Comparison of ENCODE assay signal across 18 mouse cellular contexts in the genomic region with DNA sequence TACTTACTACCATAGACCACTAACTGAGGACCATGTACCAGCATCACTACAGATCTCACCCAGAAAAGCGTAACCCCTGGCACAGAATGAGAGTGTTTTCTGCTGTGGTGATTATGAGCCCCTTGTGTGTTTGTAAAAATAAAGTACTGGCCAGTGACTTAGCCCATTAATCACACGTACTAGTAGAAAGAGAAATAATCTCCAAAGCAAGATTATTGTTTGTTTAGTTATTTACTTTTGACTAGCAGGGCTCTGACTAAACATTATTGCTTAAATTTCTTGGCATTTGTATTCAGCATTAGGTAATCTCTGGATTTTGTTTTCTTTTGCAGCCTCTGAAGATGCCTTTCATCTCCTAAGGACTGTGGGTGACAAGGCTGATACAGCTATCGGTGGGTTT. TPM values are rescaled to one million over a fixed set of nuclear protein-coding genes. Genes with fewer than 3 reads are reported as not detected.
DNase-seq lines count a peak whose midpoint lies in the region; ATAC-seq lines count a peak whose summit lies in the region.
"Had no signal": no experiment of that assay in that cellular context is flagged by ENCODE, and none has a peak within 500 bp of the region (broad histone marks: within the 10 kb centered on the region; RNA-seq: fewer than 3 reads in every experiment).

No protein-coding gene starts in this region.

- 42% methylated on average over 3 of the region's 3 CpGs for WGBS in heart, embryonic 12.5 days
- 44% methylated on average over 3 of the region's 3 CpGs for WGBS in lung, embryonic 15.5 days
- WGBS in midbrain, embryonic 11.5 days = 86% methylated on average over 3 of the region's 3 CpGs
- WGBS in midbrain, embryonic 16.5 days = 88% methylated on average over 3 of the region's 3 CpGs

- no peak overlapping the region for H3K4me3 ChIP-seq in heart, embryonic 12.5 days
- H3K4me3 ChIP-seq in lung, embryonic 15.5 days = no peak overlapping the region
- no peak overlapping the region for H3K4me3 ChIP-seq in midbrain, embryonic 11.5 days (ENCODE audit: low read depth, low read length)
- no peak overlapping the region for H3K4me3 ChIP-seq in midbrain, embryonic 16.5 days (ENCODE audit: low read depth, low read length)
- H3K4me3 ChIP-seq: embryonic facial prominence, embryonic 10.5 days; embryonic facial prominence, embryonic 13.5 days; erythroblast, embryonic 14.5 days; forebrain, embryonic 12.5 days; forebrain, embryonic 15.5 days; hindbrain, embryonic 12.5 days; hindbrain, embryonic 15.5 days had no signal

- no peaks in the 10 kb centered on the region for H3K27me3 ChIP-seq in heart, embryonic 12.5 days (replicated peaks)
- no peaks in the 10 kb centered on the region for H3K27me3 ChIP-seq in lung, embryonic 15.5 days
- no peaks in the 10 kb centered on the region for H3K27me3 ChIP-seq in midbrain, embryonic 11.5 days (ENCODE audit: control insufficient read depth, insufficient read depth, low read length)
- no peaks in the 10 kb centered on the region for H3K27me3 ChIP-seq in midbrain, embryonic 16.5 days (ENCODE audit: control insufficient read depth, insufficient read depth, low read depth, low read length)
- H3K27me3 ChIP-seq: CH12.LX; embryonic facial prominence, embryonic 13.5 days; forebrain, embryonic 12.5 days; forebrain, embryonic 15.5 days; hindbrain, embryonic 12.5 days; hindbrain, embryonic 15.5 days; Patski had no signal

- peak; percentile 14 for DNase-seq in gastrocnemius, adult 18-20 months (ENCODE audit: low spot score)
- no peak for DNase-seq in gastrocnemius, postnatal 25 days
- peak; percentile 6 for DNase-seq in heart, adult 8-10 months (ENCODE audit: low spot score)
- no peak for DNase-seq in lung, postnatal 10 days
- DNase-seq in midbrain, embryonic 11.5 days (ENCODE audit: low spot score, missing footprints) = peak; percentile 78

- no peak overlapping the region for H3K4me2 ChIP-seq in heart, embryonic 12.5 days
- no peak overlapping the region for H3K4me2 ChIP-seq in lung, embryonic 15.5 days
- H3K4me2 ChIP-seq in midbrain, embryonic 11.5 days = no peak overlapping the region
- H3K4me2 ChIP-seq in midbrain, embryonic 16.5 days (ENCODE audit: low read length) = no peak overlapping the region
- H3K4me2 ChIP-seq: embryonic facial prominence, embryonic 13.5 days; forebrain, embryonic 12.5 days; forebrain, embryonic 15.5 days; hindbrain, embryonic 12.5 days; hindbrain, embryonic 15.5 days had no signal

- H3K36me3 ChIP-seq in heart, embryonic 12.5 days = no peaks in the 10 kb centered on the region
- no peaks in the 10 kb centered on the region for H3K36me3 ChIP-seq in lung, embryonic 15.5 days
- H3K36me3 ChIP-seq in midbrain, embryonic 11.5 days (ENCODE audit: control insufficient read depth, insufficient read depth, low read length) = no peaks in the 10 kb centered on the region
- no peaks in the 10 kb centered on the region for H3K36me3 ChIP-seq in midbrain, embryonic 16.5 days (ENCODE audit: control insufficient read depth, insufficient read depth, low read length)
- H3K36me3 ChIP-seq: embryonic facial prominence, embryonic 10.5 days; embryonic facial prominence, embryonic 13.5 days; forebrain, embryonic 12.5 days; forebrain, embryonic 15.5 days; G1E; hindbrain, embryonic 12.5 days; hindbrain, embryonic 15.5 days had no signal

- no peak overlapping the region for H3K9ac ChIP-seq in heart, embryonic 12.5 days
- H3K9ac ChIP-seq in lung, embryonic 15.5 days = no peak overlapping the region
- H3K9ac ChIP-seq in midbrain, embryonic 11.5 days (ENCODE audit: low read length) = no peak overlapping the region
- no peak overlapping the region for H3K9ac ChIP-seq in midbrain, embryonic 16.5 days (ENCODE audit: low read depth, low read length)
- H3K9ac ChIP-seq: embryonic facial prominence, embryonic 13.5 days; forebrain, embryonic 12.5 days; forebrain, embryonic 15.5 days; hindbrain, embryonic 12.5 days; hindbrain, embryonic 15.5 days had no signal

- H3K4me1 ChIP-seq in heart, embryonic 12.5 days (replicated peaks) = peaks cover 8% of the 10 kb centered on the region
- 0 out of 2 replicates have a peak, but pooled peaks cover 4% of the 10 kb centered on the region for H3K4me1 ChIP-seq in lung, embryonic 15.5 days
- no peaks in the 10 kb centered on the region for H3K4me1 ChIP-seq in midbrain, embryonic 11.5 days (ENCODE audit: control insufficient read depth, insufficient read depth, low read length)
- no peaks in the 10 kb centered on the region for H3K4me1 ChIP-seq in midbrain, embryonic 16.5 days (ENCODE audit: control insufficient read depth, insufficient read depth, low read length)
- H3K4me1 ChIP-seq: embryonic facial prominence, embryonic 10.5 days; embryonic facial prominence, embryonic 13.5 days; forebrain, embryonic 12.5 days; forebrain, embryonic 15.5 days; hindbrain, embryonic 12.5 days; hindbrain, embryonic 15.5 days had no signal

- H3K27ac ChIP-seq in heart, embryonic 12.5 days (ENCODE audit: poor library complexity, severe bottlenecking) = no peak overlapping the region
- H3K27ac ChIP-seq in lung, embryonic 15.5 days = peak overlapping the region; percentile 54
- no peak overlapping the region for H3K27ac ChIP-seq in midbrain, embryonic 11.5 days (ENCODE audit: low read depth, low read length)
- no peak overlapping the region for H3K27ac ChIP-seq in midbrain, embryonic 16.5 days (ENCODE audit: low read length)
- H3K27ac ChIP-seq: embryonic facial prominence, embryonic 10.5 days; embryonic facial prominence, embryonic 13.5 days; forebrain, embryonic 12.5 days; forebrain, embryonic 15.5 days; hindbrain, embryonic 12.5 days; hindbrain, embryonic 15.5 days had no signal

- no peak for ATAC-seq in heart, embryonic 12.5 days (ENCODE audit: insufficient number of reproducible peaks, low FRiP score)
- ATAC-seq in lung, embryonic 15.5 days (ENCODE audit: borderline replicate concordance, extremely low read depth, low FRiP score, low TSS enrichment) = no peak; the same call in 1 of the 2 replicates
- ATAC-seq in midbrain, embryonic 11.5 days (ENCODE audit: low FRiP score) = no peak
- ATAC-seq in midbrain, embryonic 16.5 days = no peak

- no peaks in the 10 kb centered on the region for H3K9me3 ChIP-seq in heart, embryonic 12.5 days (replicated peaks)
- no peaks in the 10 kb centered on the region for H3K9me3 ChIP-seq in lung, embryonic 15.5 days
- no peaks in the 10 kb centered on the region for H3K9me3 ChIP-seq in midbrain, embryonic 11.5 days (ENCODE audit: control insufficient read depth, low read length)
- no peaks in the 10 kb centered on the region for H3K9me3 ChIP-seq in midbrain, embryonic 16.5 days (replicated peaks; ENCODE audit: control insufficient read depth, low read length, poor library complexity, severe bottlenecking)
- H3K9me3 ChIP-seq: embryonic facial prominence, embryonic 10.5 days; embryonic facial prominence, embryonic 13.5 days; forebrain, embryonic 12.5 days; forebrain, embryonic 15.5 days; G1E; hindbrain, embryonic 12.5 days; hindbrain, embryonic 15.5 days had no signal

RNA-seq across cellular contexts. Expression of a gene that starts 55.1 kb away (rescaled TPM):
- 10 to 100 TPM; 34.0 to 49.2 TPM for total RNA-seq in gastrocnemius, adult 18-20 months (2021)
- 10 to 100 TPM; 42.1 to 48.2 TPM for total RNA-seq in gastrocnemius, postnatal 25 days (2021)
- total RNA-seq in heart, adult 8-10 months (2022) = 10 to 100 TPM; 80.8 to 96.5 (median 88.2) TPM
- polyA plus RNA-seq in heart, embryonic 12.5 days (2016; fragmentation: Nextera tagmentation; extraction: Ambion mirVana) = 96.4 and 100 TPM in 2 replicates
- 103 and 109 TPM in 2 replicates for polyA plus RNA-seq in lung, embryonic 15.5 days (2015; fragmentation: Nextera tagmentation; extraction: Ambion mirVana)
- polyA plus RNA-seq in midbrain, embryonic 11.5 days (2014; fragmentation: Nextera tagmentation; extraction: Ambion mirVana) = 46.7 and 51.6 TPM in 2 replicates
- 36.9 and 37.0 TPM in 2 replicates for polyA plus RNA-seq in midbrain, embryonic 16.5 days (2015; fragmentation: Nextera tagmentation; extraction: Ambion mirVana)

Comparison
In these comparisons a context has a peak if more than half of its experiments do, and no peak if none do; other contexts are left out.
1. DNase-seq: peak in gastrocnemius, adult 18-20 months (single experiment), heart, adult 8-10 months (single experiment) and midbrain, embryonic 11.5 days (single experiment); none in gastrocnemius, postnatal 25 days (single experiment) and lung, postnatal 10 days (single experiment).